Comparison of ENCODE assay signal across 11 mouse cellular contexts in the genomic region with DNA sequence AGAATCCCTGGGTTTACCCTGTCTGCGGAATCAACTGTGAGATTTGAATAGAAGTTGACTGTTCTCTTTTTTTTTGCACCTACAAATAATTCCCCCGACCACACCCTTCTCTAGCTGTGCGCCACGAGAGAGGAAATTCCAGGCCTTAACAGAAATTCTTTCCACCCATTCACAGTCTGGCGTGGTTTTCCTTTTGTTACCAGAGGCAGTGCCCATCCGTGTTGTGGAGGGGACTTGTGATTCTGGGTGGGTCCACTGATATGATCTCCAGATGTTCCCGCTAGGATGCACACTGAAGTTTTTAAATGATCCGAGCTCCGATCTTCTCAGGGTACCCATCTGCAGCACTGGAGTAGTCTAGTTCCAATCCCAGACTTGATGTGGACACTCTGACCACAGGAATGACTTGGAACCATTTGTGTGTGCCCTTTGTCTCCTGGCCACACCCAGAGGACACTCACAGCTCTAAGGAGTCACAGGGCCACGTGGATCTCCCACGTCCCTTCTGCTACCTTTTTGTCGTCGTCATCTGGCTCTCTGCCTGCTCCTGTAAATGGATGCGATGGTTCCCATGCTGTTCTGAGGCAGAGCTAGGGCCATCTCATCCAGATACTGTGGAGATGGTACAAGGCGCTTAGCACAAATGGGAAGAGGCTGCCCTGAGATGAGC. TPM values are rescaled to one million over a fixed set of nuclear protein-coding genes. Genes with fewer than 3 reads are reported as not detected.
DNase-seq lines count a peak whose midpoint lies in the region; ATAC-seq and TF ChIP-seq lines count a peak whose summit lies in the region.
"Had no signal": no experiment of that assay in that cellular context is flagged by ENCODE, and none has a peak within 500 bp of the region (broad histone marks: within the 10 kb centered on the region; RNA-seq: fewer than 3 reads in every experiment).

No protein-coding gene starts in this region.

- H3K27ac ChIP-seq in heart, embryonic 10.5 days: peak overlapping the region; percentile 1; the same call in 1 of the 2 replicates
- H3K27ac ChIP-seq in testis, adult 2 months (ENCODE audit: control insufficient read depth, insufficient read depth, low read depth, low read length): peak overlapping the region; percentile 66
- 0 out of 2 replicates have a peak overlapping the region, but pooled peaks have one; percentile 19 for H3K27ac ChIP-seq in limb, embryonic 12.5 days

- intact Hi-C loops in heart, postnatal 36 days (cut with DNase I): loop anchor here (2.0 kb wide), 1 partner anchor 16 kb away; no protein-coding TSS in a partner anchor

- no peak for TF ChIP-seq CTCF in testis, adult 2 months (IDR thresholded peaks at IDR 0.05; ENCODE audit: control insufficient read depth, insufficient read depth, insufficient replicate concordance, low read depth, low read length)

- peaks cover 16% of the 10 kb centered on the region; the same call in 1 of the 2 replicates for H3K36me3 ChIP-seq in heart, embryonic 10.5 days
- H3K36me3 ChIP-seq in testis, adult 2 months (ENCODE audit: control insufficient read depth, insufficient read depth, low read length): no peaks in the 10 kb centered on the region
- H3K36me3 ChIP-seq in limb, embryonic 12.5 days: no peaks in the 10 kb centered on the region; the same call in 1 of the 2 replicates

- H3K9me3 ChIP-seq in heart, embryonic 10.5 days: no peaks in the 10 kb centered on the region
- H3K9me3 ChIP-seq in limb, embryonic 12.5 days: no peaks in the 10 kb centered on the region

- H3K4me1 ChIP-seq in heart, embryonic 10.5 days: peaks cover 67% of the 10 kb centered on the region
- H3K4me1 ChIP-seq in testis, adult 2 months (ENCODE audit: control insufficient read depth, insufficient read depth, low read length): peaks cover 34% of the 10 kb centered on the region
- H3K4me1 ChIP-seq in limb, embryonic 12.5 days (replicated peaks): peaks cover 72% of the 10 kb centered on the region

- DNase-seq in heart, embryonic 10.5 days (ENCODE audit: low spot score): peak; percentile 64
- no peak for DNase-seq in heart, postnatal 36 days
- DNase-seq in testis, postnatal 14 days (ENCODE audit: low spot score): no peak
- no peak for DNase-seq in c-Kit-positive CD71-positive TER-119-positive erythroid progenitor cells, embryonic 14.5 days (ENCODE audit: low spot score)
- no peak for DNase-seq in gastrocnemius, postnatal 25 days
- no peak for DNase-seq in cerebellum, postnatal 36 days
- DNase-seq: cerebellum, adult 2 months had no signal

- ATAC-seq in limb, embryonic 12.5 days (ENCODE audit: insufficient number of reproducible peaks, insufficient read depth, low FRiP score, low TSS enrichment, low read depth): no peak
- ATAC-seq: CD4-positive, CD25-positive, alpha-beta regulatory T cell, adult 4 months had no signal

- no peak overlapping the region for H3K4me3 ChIP-seq in heart, embryonic 10.5 days
- H3K4me3 ChIP-seq in testis, adult 2 months (ENCODE audit: control insufficient read depth, low read depth, low read length): no peak overlapping the region
- H3K4me3 ChIP-seq in limb, embryonic 12.5 days (replicated peaks): no peak overlapping the region
- H3K4me3 ChIP-seq: erythroblast, embryonic 14.5 days had no signal

- H3K9ac ChIP-seq in limb, embryonic 12.5 days (replicated peaks): no peak overlapping the region

- WGBS in heart, embryonic 10.5 days: 78% methylated on average over 15 of the region's 15 CpGs
- 80% methylated on average over 15 of the region's 15 CpGs for WGBS in limb, embryonic 12.5 days

- H3K4me2 ChIP-seq in limb, embryonic 12.5 days: peak overlapping the region; percentile 13; the same call in 1 of the 2 replicates

- TF ChIP-seq POLR2A in testis, adult 2 months (IDR thresholded peaks at IDR 0.05; ENCODE audit: control insufficient read depth, low read depth, low read length): no peak

- no peaks in the 10 kb centered on the region for H3K27me3 ChIP-seq in heart, embryonic 10.5 days (ENCODE audit: insufficient read depth, poor library complexity, severe bottlenecking)
- no peaks in the 10 kb centered on the region for H3K27me3 ChIP-seq in testis, adult 2 months (ENCODE audit: control insufficient read depth, insufficient read depth, low read length)
- no peaks in the 10 kb centered on the region; the same call in 1 of the 2 replicates for H3K27me3 ChIP-seq in limb, embryonic 12.5 days

RNA-seq across cellular contexts. Expression of a gene that starts 3.1 kb away (rescaled TPM):
- 349 and 412 TPM in 2 replicates for polyA plus RNA-seq in heart, embryonic 10.5 days (2016; fragmentation: Nextera tagmentation; extraction: Ambion mirVana)
- 10 to 100 TPM; 74.2 to 98.2 TPM for total RNA-seq in heart, postnatal 36 days (2021)
- polyA plus RNA-seq in testis, adult 2 months (2012; rRNA removed): 73.6 and 96.8 TPM in 2 replicates
- 261 and 301 TPM in 2 replicates for polyA plus RNA-seq in limb, embryonic 12.5 days (2016; fragmentation: Nextera tagmentation; extraction: Ambion mirVana)
- total RNA-seq in gastrocnemius, postnatal 25 days (2021): 10 to 100 TPM; 52.8 to 74.7 TPM

RNA-seq across cellular contexts. Expression of a gene that starts 58.8 kb away (rescaled TPM):
- polyA plus RNA-seq in heart, embryonic 10.5 days (2016; fragmentation: Nextera tagmentation; extraction: Ambion mirVana): 13.0 and 17.0 TPM in 2 replicates
- 1 to 10 TPM; 5.9 to 6.5 TPM for total RNA-seq in heart, postnatal 36 days (2021)
- polyA plus RNA-seq in testis, adult 2 months (2012; rRNA removed): 2.9 and 3.1 TPM in 2 replicates
- 25.1 and 26.3 TPM in 2 replicates for polyA plus RNA-seq in limb, embryonic 12.5 days (2016; fragmentation: Nextera tagmentation; extraction: Ambion mirVana)
- 1 to 10 TPM; 3.8 to 4.9 TPM for total RNA-seq in gastrocnemius, postnatal 25 days (2021)

Comparison
In these comparisons a context has a peak if more than half of its experiments do, and no peak if none do; other contexts are left out.
1. H3K27ac ChIP-seq: peak in every context shown above with its lines; median percentile 66 in testis, adult 2 months; 19 in limb, embryonic 12.5 days; 1 in heart, embryonic 10.5 days.